Mouse (Mus musculus): ENCODE results near the gene Cdkal1. TPM values are rescaled to one million over a fixed set of nuclear protein-coding genes. Genes with fewer than 3 reads are reported as not detected.

Cdkal1 gene
- polyA plus RNA-seq, 1 experiment from 2014 or later = 21.1 TPM

DNA sequence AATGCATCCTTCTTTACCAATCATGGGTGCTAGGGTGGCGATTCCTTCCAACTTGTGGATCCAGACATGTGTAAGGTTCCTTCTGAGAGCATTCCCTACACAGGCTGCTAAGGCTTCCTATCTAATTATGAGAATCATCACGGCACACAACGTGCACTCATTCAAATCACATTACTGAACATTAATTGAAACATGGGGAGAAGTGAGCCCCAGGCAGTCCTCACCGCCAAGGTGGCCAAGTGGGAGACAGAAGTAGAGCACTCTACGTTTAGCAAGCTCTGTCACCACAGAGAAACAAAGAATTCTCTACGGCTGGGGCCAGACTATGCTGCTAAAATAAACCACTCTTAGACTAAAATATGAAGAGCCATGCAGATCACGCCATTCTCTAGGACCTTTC, 240.4 kb downstream of the Cdkal1 start:
- H3K27ac ChIP-seq (ENCODE audit: low read depth, low read length) = no peak overlapping the region
- H3K4me3 ChIP-seq (ENCODE audit: low read depth, low read length) = no peak overlapping the region
- no peak overlapping the region for H3K9ac ChIP-seq (replicated peaks; ENCODE audit: low read depth, low read length)
- H3K9me3 ChIP-seq (ENCODE audit: control insufficient read depth, low read length) = no peaks in the 10 kb centered on the region
- ATAC-seq (ENCODE audit: low read depth) = no peak
- whole genome bisulfite sequencing = 60% methylated on average over 7 of the region's 7 CpGs
- H3K4me1 ChIP-seq (ENCODE audit: control insufficient read depth, insufficient read depth, low read length) = peaks cover 8% of the 10 kb centered on the region; the same call in 1 of the 2 replicates
- no peaks in the 10 kb centered on the region for H3K27me3 ChIP-seq (ENCODE audit: control insufficient read depth, insufficient read depth, low read length)
- no peaks in the 10 kb centered on the region for H3K36me3 ChIP-seq (ENCODE audit: control insufficient read depth, insufficient read depth, low read length)
- no peak overlapping the region for H3K4me2 ChIP-seq (ENCODE audit: low read depth, low read length)

- H3K9ac ChIP-seq (replicated peaks; ENCODE audit: low read depth, low read length) = no peak overlapping the region
- peak; percentile 83 for ATAC-seq (ENCODE audit: low read depth)
- H3K4me1 ChIP-seq (ENCODE audit: control insufficient read depth, insufficient read depth, low read length) = peaks cover 12% of the 10 kb centered on the region; the same call in 1 of the 2 replicates
- H3K27ac ChIP-seq (ENCODE audit: low read depth, low read length) = peak overlapping the region; percentile 70
- no peaks in the 10 kb centered on the region for H3K27me3 ChIP-seq (ENCODE audit: control insufficient read depth, insufficient read depth, low read length)
- H3K4me2 ChIP-seq (ENCODE audit: low read depth, low read length) = no peak overlapping the region; the same call in 1 of the 2 replicates
- H3K4me3 ChIP-seq (ENCODE audit: low read depth, low read length) = no peak overlapping the region
- no peaks in the 10 kb centered on the region for H3K36me3 ChIP-seq (ENCODE audit: control insufficient read depth, insufficient read depth, low read length)
- H3K9me3 ChIP-seq (ENCODE audit: control insufficient read depth, low read length) = no peaks in the 10 kb centered on the region
- 14% methylated on average over 13 of the region's 13 CpGs for WGBS
Measured at GRCm38 (mm10) chr13:29610051-29610931, 245.2 kb downstream of the Cdkal1 start.

DNA sequence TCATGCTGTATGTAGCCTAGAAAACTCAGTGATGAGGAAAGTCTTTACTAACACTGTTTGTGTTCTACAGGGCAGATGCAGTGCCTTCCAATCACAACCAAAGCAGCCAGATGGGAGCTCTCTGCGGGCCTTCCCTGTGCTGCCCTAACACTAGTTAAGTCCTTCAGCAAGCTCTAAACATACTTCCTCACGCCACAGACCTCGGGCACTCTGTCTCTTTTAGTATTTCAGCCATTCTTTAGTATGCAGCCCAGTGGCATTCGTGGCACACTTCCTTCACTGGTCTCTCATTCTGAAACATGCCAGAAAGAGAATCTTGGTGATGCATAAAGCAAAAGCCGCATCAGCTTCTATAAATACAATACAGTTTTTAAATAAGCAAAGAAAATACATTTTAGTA, 246.0 kb downstream of the Cdkal1 start:
- WGBS = 49% methylated on average over 5 of the region's 5 CpGs
- Histone ChIP-seq H3K36me3 (ENCODE audit: control insufficient read depth, insufficient read depth, low read length) (no peaks in the 10 kb centered on the region), H3K9me3 (ENCODE audit: control insufficient read depth, low read length) (no peaks in the 10 kb centered on the region), H3K4me2 (ENCODE audit: low read depth, low read length) (no peak overlapping the region), H3K9ac (replicated peaks; ENCODE audit: low read depth, low read length) (no peak overlapping the region), H3K4me1 (ENCODE audit: control insufficient read depth, insufficient read depth, low read length) (peaks cover 12% of the 10 kb centered on the region; the same call in 1 of the 2 replicates), H3K27me3 (ENCODE audit: control insufficient read depth, insufficient read depth, low read length) (no peaks in the 10 kb centered on the region), H3K4me3 (ENCODE audit: low read depth, low read length) (no peak overlapping the region), H3K27ac (ENCODE audit: low read depth, low read length) (peak overlapping the region; percentile 53)
- no peak for ATAC-seq (ENCODE audit: low read depth)

DNA sequence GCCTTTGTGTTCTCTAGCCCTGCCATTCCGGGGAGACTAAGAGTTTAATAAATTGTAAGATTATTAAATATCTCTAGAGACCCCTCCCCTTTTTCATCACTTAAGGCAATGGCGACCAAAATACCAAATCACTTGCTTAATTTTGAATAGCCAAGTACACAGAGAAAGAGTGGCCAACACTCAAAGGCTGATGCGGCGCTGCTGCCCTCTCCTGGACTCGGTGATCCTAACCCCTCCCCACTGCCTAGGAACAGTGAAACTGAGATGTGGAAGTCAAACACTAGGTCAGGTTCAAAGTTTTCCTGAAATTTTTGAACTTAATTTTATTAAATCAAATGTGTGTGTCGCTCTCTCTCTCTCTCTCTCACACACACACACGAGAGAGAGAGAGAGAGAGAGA, 251.2 kb downstream of the Cdkal1 start:
- 29% methylated on average over 6 of the region's 7 CpGs for WGBS
- Histone ChIP-seq H3K27me3 (ENCODE audit: control insufficient read depth, insufficient read depth, low read length) (no peaks in the 10 kb centered on the region), H3K4me1 (ENCODE audit: control insufficient read depth, insufficient read depth, low read length) (no peaks in the 10 kb centered on the region), H3K4me2 (ENCODE audit: low read depth, low read length) (no peak overlapping the region), H3K9me3 (ENCODE audit: control insufficient read depth, low read length) (no peaks in the 10 kb centered on the region), H3K4me3 (ENCODE audit: low read depth, low read length) (no peak overlapping the region), H3K36me3 (ENCODE audit: control insufficient read depth, insufficient read depth, low read length) (no peaks in the 10 kb centered on the region), H3K9ac (replicated peaks; ENCODE audit: low read depth, low read length) (no peak overlapping the region), H3K27ac (ENCODE audit: low read depth, low read length) (no peak overlapping the region)
- ATAC-seq (ENCODE audit: low read depth) = peak; percentile 82

- ATAC-seq (ENCODE audit: low read depth) = no peak
- 47% methylated on average over 6 of the region's 6 CpGs for WGBS
- no peak overlapping the region for H3K9ac ChIP-seq (replicated peaks; ENCODE audit: low read depth, low read length)
Measured at GRCm38 (mm10) chr13:29603597-29603996, 251.9 kb downstream of the Cdkal1 start.

GRCm38 (mm10) chr13:29601033-29601432, 254.4 kb downstream of the Cdkal1 start:
- H3K4me1 ChIP-seq (ENCODE audit: control insufficient read depth, insufficient read depth, low read length) = no peaks in the 10 kb centered on the region
- ATAC-seq (ENCODE audit: low read depth) = no peak
- no peak overlapping the region for H3K4me2 ChIP-seq (ENCODE audit: low read depth, low read length)
- no peaks in the 10 kb centered on the region for H3K36me3 ChIP-seq (ENCODE audit: control insufficient read depth, insufficient read depth, low read length)
- no peak overlapping the region for H3K27ac ChIP-seq (ENCODE audit: low read depth, low read length)
- no peak overlapping the region for H3K4me3 ChIP-seq (ENCODE audit: low read depth, low read length)
- WGBS = 94% methylated on average over 2 of the region's 2 CpGs
- H3K9me3 ChIP-seq (ENCODE audit: control insufficient read depth, low read length) = no peaks in the 10 kb centered on the region
- no peaks in the 10 kb centered on the region for H3K27me3 ChIP-seq (ENCODE audit: control insufficient read depth, insufficient read depth, low read length)
- no peak overlapping the region for H3K9ac ChIP-seq (replicated peaks; ENCODE audit: low read depth, low read length)

More at GRCm38 (mm10) chr13:29603597-29603996, 251.9 kb downstream of the Cdkal1 start:
- H3K4me1 ChIP-seq (ENCODE audit: control insufficient read depth, insufficient read depth, low read length) = no peaks in the 10 kb centered on the region
- H3K27me3 ChIP-seq (ENCODE audit: control insufficient read depth, insufficient read depth, low read length) = no peaks in the 10 kb centered on the region
- no peak overlapping the region for H3K4me3 ChIP-seq (ENCODE audit: low read depth, low read length)
- H3K36me3 ChIP-seq (ENCODE audit: control insufficient read depth, insufficient read depth, low read length) = no peaks in the 10 kb centered on the region
- no peak overlapping the region for H3K27ac ChIP-seq (ENCODE audit: low read depth, low read length)
- no peaks in the 10 kb centered on the region for H3K9me3 ChIP-seq (ENCODE audit: control insufficient read depth, low read length)
- no peak overlapping the region for H3K4me2 ChIP-seq (ENCODE audit: low read depth, low read length)

GRCm38 (mm10) chr13:29599646-29600045, 255.8 kb downstream of the Cdkal1 start:
- no peak for ATAC-seq (ENCODE audit: low read depth)
- Histone ChIP-seq H3K4me2 (ENCODE audit: low read depth, low read length) (no peak overlapping the region), H3K4me3 (ENCODE audit: low read depth, low read length) (no peak overlapping the region), H3K9me3 (ENCODE audit: control insufficient read depth, low read length) (no peaks in the 10 kb centered on the region), H3K9ac (replicated peaks; ENCODE audit: low read depth, low read length) (no peak overlapping the region), H3K4me1 (ENCODE audit: control insufficient read depth, insufficient read depth, low read length) (no peaks in the 10 kb centered on the region), H3K27ac (ENCODE audit: low read depth, low read length) (no peak overlapping the region), H3K36me3 (ENCODE audit: control insufficient read depth, insufficient read depth, low read length) (no peaks in the 10 kb centered on the region), H3K27me3 (ENCODE audit: control insufficient read depth, insufficient read depth, low read length) (no peaks in the 10 kb centered on the region)
- 81% methylated on average over 2 of the region's 2 CpGs for WGBS

GRCm38 (mm10) chr13:29596735-29597134, 258.7 kb downstream of the Cdkal1 start:
- no peaks in the 10 kb centered on the region for H3K27me3 ChIP-seq (ENCODE audit: control insufficient read depth, insufficient read depth, low read length)
- H3K4me1 ChIP-seq (ENCODE audit: control insufficient read depth, insufficient read depth, low read length) = no peaks in the 10 kb centered on the region
- no peak for ATAC-seq (ENCODE audit: low read depth)
- H3K9me3 ChIP-seq (ENCODE audit: control insufficient read depth, low read length) = peaks cover 4% of the 10 kb centered on the region
- no peak overlapping the region for H3K27ac ChIP-seq (ENCODE audit: low read depth, low read length)
- no peak overlapping the region for H3K9ac ChIP-seq (replicated peaks; ENCODE audit: low read depth, low read length)
- no peak overlapping the region for H3K4me3 ChIP-seq (ENCODE audit: low read depth, low read length)
- 68% methylated on average over 3 of the region's 3 CpGs for WGBS
- H3K4me2 ChIP-seq (ENCODE audit: low read depth, low read length) = no peak overlapping the region
- H3K36me3 ChIP-seq (ENCODE audit: control insufficient read depth, insufficient read depth, low read length) = no peaks in the 10 kb centered on the region

DNA sequence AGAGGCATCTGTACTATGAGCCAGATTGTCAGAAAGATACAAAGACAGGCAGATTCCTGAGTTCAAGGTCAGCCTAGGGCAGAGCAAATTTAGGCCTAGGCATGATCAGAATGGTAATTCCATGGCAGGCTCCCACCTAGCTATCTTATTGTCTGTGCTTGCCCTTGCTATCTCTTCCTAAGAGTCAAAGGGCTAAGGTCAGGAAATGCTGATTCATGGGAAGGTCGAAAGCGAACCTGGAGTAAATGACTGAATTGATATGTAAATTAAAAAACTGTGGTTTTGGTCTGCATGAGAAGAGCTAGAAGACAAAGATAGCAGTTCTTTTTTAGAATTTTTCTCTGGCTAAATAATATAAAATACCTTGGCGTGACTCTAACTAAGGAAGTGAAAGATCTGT, 262.4 kb downstream of the Cdkal1 start:
- no peaks in the 10 kb centered on the region for H3K27me3 ChIP-seq (ENCODE audit: control insufficient read depth, insufficient read depth, low read length)
- 96% methylated on average over 3 of the region's 3 CpGs for WGBS
- H3K36me3 ChIP-seq (ENCODE audit: control insufficient read depth, insufficient read depth, low read length) = no peaks in the 10 kb centered on the region
- peaks cover 4% of the 10 kb centered on the region for H3K9me3 ChIP-seq (ENCODE audit: control insufficient read depth, low read length)
- H3K4me1 ChIP-seq (ENCODE audit: control insufficient read depth, insufficient read depth, low read length) = no peaks in the 10 kb centered on the region
- no peak overlapping the region for H3K27ac ChIP-seq (ENCODE audit: low read depth, low read length)
- no peak overlapping the region for H3K4me3 ChIP-seq (ENCODE audit: low read depth, low read length)
- H3K4me2 ChIP-seq (ENCODE audit: low read depth, low read length) = no peak overlapping the region
- no peak for ATAC-seq (ENCODE audit: low read depth)
- no peak overlapping the region for H3K9ac ChIP-seq (replicated peaks; ENCODE audit: low read depth, low read length)

Measured in neural tube, embryonic 14.5 days (tissue).